Mouse (Mus musculus) lung, adult 2 months (tissue): ENCODE data around the gene Rtn4r.

ENCODE experiments used
- CTCF ChIP-seq: fragments of 200-500 bp; IDR thresholded peaks from 2 replicates; pipeline ENCODE4 v1.5.1; 2011; ENCODE audit warnings: mild to moderate bottlenecking, low read length, control low read depth; ENCODE audit not compliant: insufficient read depth
- POLR2A ChIP-seq: fragments of 200-500 bp; IDR thresholded peaks from 2 replicates; pipeline ENCODE4 v1.6.1; 2011; ENCODE audit warnings: low read depth, mild to moderate bottlenecking, control low read depth, low read length, borderline replicate concordance; ENCODE audit errors: extremely low read depth

DNA sequence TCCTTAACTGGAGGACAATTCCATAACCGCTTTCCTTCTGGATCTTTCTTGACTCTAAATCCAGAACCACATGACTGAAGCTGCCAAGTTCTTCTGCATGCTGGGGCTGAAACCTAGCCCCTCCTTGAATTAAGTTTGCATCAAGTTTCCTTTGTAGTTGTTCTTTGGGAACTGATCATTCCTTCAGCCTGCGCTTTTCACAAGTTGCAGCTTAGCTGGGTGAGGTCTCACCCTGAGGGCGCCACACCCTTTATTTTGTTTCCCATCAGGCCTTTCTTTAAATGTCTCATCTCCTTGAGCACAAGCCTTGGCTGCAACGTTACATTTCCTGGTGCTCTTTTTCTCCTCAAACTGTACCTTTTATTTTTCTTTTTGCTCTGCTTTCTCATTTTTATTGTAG, 24.6 kb upstream of the Rtn4r start:
- no peak for TF ChIP-seq POLR2A
- TF ChIP-seq CTCF: no peak
